Mouse (Mus musculus) T-cell, adult 2 months (primary cell): ENCODE results near the gene Gtdc1.
A peak's percentile ranks its signal among the peaks of the same experiment; 100 is the strongest.

Experiments
- DNase-seq: peaks from one replicate; pipeline ENCODE4 v3.0.0; 2022; ENCODE audit warnings: low spot score

Gtdc1 gene

GRCm38 (mm10) chr2:44924618-44925017 is 2.8 kb downstream of the Gtdc1 start:
- no peak for DNase-seq

GRCm38 (mm10) chr2:44923056-44923883 is 4.2 kb downstream of the Gtdc1 start:
- no peak for DNase-seq

- DNase-seq: no peak
Measured at GRCm38 (mm10) chr2:44922500-44922899, 5.0 kb downstream of the Gtdc1 start.

GRCm38 (mm10) chr2:44920471-44920870 is 7.0 kb downstream of the Gtdc1 start:
- no peak for DNase-seq

DNA sequence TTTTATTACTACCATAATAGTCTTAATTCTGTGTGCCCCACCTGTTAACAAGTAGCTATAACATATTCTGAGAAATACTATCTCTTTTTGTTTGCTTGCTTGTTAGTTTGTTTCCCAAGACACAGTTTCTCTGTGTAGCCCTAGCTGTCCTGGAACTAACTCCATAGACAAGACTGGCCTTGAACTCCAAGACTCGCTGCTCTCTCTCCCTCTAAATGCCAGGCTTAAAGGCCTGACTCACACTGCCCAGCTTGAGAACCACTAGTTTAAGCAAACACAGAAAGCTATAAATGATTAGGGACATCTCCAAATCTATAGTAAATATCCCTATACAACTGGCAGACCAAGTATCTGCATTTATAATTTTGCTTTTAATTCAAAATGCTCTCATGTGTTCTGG is 8.1 kb downstream of the Gtdc1 start:
- no peak for DNase-seq

DNA sequence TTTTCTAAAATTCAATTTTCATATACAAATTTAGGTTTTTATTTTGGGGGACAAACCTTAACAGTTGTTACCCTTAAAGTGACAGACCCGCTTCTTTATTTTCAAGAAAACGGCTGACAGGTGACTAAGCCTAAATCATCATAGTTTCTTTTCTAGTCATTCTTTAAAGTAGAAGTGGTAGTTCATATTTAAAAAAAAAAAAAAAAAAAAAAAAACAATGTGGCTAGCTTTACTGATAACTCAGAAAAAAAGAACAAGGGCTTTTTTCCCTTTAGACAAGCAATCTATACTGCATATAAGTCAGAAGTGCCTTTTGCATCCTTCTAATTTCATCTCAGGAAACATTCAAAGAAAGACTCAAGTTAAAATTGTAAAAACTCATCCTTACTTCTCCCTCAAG is 8.7 kb downstream of the Gtdc1 start:
- no peak for DNase-seq

GRCm38 (mm10) chr2:44916286-44916685 is 11.2 kb downstream of the Gtdc1 start:
- DNase-seq: no peak

GRCm38 (mm10) chr2:44897801-44898200 is 29.7 kb downstream of the Gtdc1 start:
- DNase-seq: no peak

- no peak for DNase-seq
Measured at GRCm38 (mm10) chr2:44873718-44874117, 53.7 kb downstream of the Gtdc1 start.

DNA sequence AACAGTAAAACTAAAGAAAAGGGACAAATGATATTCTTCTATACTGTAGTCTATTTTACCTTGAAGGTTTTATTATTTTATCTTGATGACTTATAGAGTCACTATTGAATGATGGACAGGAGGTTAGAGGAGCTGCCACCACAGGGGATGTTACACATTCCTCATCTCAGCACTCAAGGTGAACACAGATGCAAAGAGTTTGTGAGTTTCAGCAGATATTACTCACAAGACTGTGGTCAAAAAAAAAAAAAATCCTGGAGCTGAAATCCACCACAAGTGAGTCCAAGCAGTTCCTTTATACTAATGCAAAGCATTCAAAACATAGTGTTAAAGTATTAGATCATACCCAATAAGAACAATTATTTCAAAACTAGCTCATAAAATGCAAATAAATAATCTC is 62.7 kb downstream of the Gtdc1 start:
- no peak for DNase-seq

GRCm38 (mm10) chr2:44854475-44854874 is 73.0 kb downstream of the Gtdc1 start:
- DNase-seq: no peak

DNA sequence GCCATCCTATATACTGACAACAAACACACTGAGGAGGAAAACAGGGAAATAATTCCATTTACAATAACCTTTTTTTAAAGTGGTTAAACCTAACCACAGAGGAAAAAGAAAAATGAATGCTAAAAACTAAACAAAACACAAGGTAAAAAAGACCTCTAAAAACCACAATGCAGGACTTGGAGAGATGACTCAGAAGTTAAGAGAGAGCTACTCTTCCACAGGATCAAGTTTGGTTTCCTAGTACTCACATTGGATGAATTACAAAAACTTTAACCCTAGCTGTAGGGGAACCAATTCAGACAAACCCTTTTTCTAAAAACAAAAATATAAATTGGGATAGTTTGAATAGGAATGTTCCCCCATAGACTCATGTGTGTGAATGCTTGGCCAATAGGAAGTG is 77.8 kb downstream of the Gtdc1 start:
- no peak for DNase-seq

- DNase-seq: no peak
Measured at GRCm38 (mm10) chr2:44848156-44848555, 79.3 kb downstream of the Gtdc1 start.

DNA sequence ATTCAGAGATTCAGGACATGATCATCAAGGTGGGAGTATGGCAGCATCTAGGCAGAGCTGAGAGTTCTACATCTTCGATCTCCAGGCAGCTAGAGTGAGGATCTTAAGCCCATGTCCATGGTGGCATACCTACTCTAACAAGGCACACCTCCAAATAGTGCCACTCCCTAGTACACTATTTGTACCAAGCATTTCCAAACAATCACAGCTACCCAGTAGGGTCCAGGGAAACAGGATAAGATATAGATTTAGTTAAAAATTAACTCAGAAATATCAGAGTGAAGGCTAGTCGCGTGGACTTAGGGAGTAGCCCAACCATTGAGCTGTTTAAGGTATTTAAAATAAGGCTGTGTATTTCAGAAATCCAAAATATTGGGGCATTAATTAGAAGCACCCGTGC is 82.0 kb downstream of the Gtdc1 start:
- no peak for DNase-seq

DNA sequence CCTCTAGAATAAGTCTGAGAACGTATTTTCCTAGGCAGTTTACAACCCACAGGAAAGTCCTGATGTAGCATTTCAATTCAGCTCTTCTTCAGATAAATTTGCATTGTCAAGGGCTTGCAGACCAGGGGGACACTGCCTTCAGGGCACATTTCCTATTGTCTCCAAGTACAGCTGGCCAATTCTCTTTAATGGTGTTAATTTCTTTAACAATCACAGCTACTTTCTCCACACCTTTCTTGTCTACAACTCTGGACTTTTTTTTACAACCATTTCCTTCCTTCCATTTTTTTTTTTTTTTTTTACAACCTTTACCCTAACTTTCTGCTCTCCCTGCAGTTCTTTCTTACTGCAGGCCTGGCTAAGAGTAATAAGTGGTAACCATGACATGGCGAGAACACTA is 97.7 kb downstream of the Gtdc1 start:
- DNase-seq: no peak

DNA sequence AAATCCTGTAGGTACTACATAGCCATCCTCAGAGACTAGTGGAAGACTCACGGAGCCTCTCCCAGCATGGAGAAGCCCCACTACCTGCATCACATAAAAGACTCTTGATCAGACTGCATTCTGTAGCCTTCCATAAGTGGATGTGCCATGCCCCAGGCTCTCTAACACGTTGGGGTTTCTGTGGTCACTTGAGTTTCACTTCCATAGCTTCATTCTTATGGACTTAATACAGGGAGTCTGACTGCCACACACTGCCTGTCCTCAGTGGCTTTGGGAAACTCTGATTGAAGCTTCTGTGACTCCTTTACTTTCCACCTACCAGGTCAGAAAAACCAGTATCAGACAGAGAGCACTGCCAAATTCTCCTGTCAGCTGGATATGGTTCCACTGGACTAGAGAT is 98.1 kb downstream of the Gtdc1 start:
- no peak for DNase-seq

- DNase-seq: no peak
Measured at GRCm38 (mm10) chr2:44826609-44827008, 100.8 kb downstream of the Gtdc1 start.

DNA sequence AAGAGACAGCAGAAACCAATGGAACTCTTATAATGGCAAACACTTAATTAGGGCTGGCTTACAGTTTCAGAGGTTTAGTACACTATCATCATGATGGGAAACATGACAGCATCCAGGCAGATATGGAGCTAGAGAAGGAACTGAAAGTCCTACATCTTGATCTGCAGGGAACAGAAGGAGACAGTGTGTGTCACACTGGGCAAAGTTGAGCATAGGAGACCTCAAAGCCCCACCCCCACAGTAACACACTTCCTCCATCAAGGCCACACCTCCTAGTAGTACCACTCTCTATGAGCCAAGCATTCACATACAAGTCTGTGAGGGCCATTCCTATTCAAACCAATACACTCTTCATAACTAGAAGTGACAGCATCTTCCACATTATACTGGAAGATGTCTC is 109.7 kb downstream of the Gtdc1 start:
- DNase-seq: no peak

- DNase-seq: no peak
Measured at GRCm38 (mm10) chr2:44813729-44814128, 113.7 kb downstream of the Gtdc1 start.

- peak; percentile 71 for DNase-seq
Measured at GRCm38 (mm10) chr2:44804497-44804896, 123.0 kb downstream of the Gtdc1 start.

DNA sequence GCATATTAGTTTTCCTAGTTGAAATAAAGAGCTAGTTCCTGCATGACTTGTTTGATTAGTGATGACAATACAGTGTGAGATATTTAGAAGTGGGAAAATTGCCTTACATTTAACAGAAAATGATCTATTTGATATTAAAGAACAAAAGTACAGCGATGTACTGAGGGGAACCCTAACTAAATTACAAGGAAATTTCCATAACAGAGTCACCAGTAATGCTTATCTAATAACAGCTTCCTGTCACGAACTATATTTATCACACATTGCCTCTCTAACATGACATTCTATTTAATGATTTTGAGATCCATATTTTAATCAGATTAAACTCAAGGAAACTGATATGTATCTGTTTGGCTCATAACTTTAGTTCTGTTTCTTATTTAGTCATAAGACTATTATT is 126.1 kb downstream of the Gtdc1 start:
- no peak for DNase-seq

DNA sequence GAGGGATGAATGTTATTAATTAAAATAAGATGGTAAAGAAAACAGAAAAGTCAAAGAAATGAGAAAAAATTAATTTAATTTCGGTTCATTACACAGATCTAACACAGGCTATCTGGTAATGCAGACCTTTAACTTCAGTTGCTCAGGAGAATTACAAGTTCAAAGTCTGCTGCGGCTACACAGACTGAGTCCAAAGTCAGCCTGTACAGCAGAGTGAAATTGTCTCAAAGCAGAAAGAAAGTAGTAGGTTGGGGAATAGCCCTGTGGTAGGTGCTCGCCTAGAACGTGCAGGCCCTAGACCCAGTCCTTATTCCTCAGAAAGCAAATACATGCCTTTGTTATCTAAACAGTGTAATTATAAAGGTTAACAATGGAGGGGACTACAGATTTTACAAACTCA is 135.6 kb downstream of the Gtdc1 start:
- DNase-seq: no peak

GRCm38 (mm10) chr2:44791134-44791533 is 136.3 kb downstream of the Gtdc1 start:
- no peak for DNase-seq

GRCm38 (mm10) chr2:44782746-44783145 is 144.7 kb downstream of the Gtdc1 start:
- DNase-seq: no peak
